Mouse (Mus musculus): ENCODE results near the gene Carhsp1. TPM values are rescaled to one million over a fixed set of nuclear protein-coding genes. Genes with fewer than 3 reads are reported as not detected.

Carhsp1 gene
- polyA plus RNA-seq (2012; rRNA removed): 117 and 123 TPM in 2 replicates

DNA sequence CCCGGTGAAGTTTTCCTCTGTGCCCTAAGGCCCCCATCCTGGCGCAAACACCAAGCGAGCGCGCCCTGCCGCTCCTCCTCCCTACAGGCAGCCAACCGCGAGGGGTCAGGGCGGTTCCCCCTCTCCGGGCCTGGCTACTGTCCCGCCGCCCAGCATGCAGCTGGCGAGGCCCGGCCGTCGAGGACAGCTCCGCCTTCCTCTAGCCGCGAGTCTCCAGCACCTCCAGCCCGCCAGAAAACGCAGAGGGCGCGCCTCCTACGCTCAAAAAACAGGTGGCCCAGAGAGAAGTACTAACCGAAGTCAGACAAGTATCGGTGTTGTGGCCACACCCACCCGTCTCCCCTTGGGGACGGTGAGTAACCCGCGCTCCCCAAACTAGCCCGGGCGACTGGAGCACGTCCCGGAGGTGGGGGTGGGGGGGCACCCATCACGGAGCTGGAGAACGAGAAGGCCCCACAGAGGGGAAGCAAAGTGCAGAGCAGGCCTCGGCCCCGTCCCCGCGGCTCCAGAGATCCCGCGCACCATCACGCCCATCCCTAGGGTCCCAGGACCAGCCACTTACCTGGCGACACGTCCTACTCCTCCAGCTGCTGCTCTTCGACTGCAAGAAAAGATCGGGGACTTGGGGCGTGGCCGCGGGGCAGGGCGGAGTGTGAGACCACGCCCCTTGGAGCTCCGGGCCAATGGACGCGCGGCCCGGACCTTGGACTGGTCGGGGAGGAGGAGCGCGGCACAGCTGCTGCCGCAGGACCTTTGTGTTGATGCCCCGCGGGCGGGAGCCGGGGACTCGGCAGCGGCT is at the start of gene Carhsp1:
Carhsp1 (minus strand) TSS at position 605 of the 799 bp plus-strand sequence.

DNA sequence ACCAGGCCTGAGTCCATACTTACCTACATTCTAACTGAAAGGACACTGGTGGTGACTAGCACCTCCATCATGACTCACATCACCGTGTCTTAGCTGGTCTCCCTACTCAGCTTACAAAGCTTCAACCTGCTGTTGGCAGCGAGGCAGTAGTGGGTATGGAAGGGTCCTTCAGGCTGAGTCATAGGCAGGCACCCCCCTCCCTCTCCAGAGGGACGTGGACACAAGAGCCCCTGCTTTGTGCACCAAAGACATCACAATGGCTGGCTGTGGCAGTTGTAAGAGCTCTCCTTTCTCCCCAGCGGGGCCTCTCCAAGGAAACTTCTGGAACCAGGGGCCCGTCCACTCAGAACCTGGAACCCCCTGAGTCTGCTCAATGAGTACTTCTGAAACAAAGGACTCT is 8.5 kb upstream of the Carhsp1 start, which contains the start of gene Gm5767:
Gm5767 (plus strand) TSS at position 301 of the 400 bp plus-strand sequence.

DNA sequence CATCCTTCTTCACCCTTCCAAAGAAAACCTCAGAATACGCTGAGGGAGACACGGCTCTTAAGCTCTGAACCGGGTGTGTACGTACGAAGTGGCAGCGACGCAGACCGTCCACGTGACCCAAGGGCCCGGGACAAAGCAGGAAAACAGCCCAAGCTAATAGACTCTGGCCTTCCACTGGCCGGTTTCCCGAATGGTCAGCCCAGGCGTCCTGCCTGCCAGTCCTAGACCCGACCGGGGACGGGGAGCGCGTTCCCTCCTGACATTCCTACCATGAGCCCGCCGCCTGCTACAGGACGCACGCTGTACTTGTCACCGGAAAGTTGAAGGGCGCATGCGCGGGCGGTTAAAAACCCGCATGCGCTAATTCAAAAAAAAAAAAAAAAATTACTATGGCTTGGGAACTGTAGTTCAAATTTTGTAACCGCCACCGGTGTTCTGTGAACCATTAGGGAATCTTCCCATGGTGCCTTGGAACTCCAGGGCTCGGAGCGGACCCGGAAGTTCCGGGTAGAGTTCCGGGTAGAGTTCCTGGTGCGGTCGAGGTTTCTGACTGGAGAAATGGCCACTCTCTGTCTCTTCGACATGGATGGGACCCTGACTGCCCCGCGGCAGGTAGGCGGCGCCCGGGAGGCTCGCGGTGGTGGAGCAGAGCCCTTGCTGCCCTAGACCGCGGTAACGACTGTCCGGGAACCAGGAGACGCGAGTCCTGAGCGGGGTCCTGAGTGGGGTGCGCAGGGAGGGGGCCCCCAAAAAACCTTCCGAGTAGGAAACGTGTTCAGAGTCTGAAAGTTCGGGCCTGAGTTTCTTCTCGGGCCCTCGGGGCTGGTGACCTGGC is 34.5 kb downstream of the Carhsp1 start, which contains the start of the genes Pmm2 and Tmem186:
Pmm2 (plus strand) TSS at position 458 of the 835 bp plus-strand sequence.
Tmem186 (minus strand) TSS at position 496 of the 835 bp plus-strand sequence.

Other genes with a start within 250 kb of the Carhsp1 start
- not detected in 2 replicates for gene Tmem114, start 247.0 kb downstream of the Carhsp1 start, polyA plus RNA-seq (2012; rRNA removed)
- 6.6 and 6.7 TPM in 2 replicates for gene Mettl22, start 201.4 kb downstream of the Carhsp1 start, polyA plus RNA-seq (2012; rRNA removed)
- 0.81 and 1.9 TPM in 2 replicates for gene Abat, start 158.7 kb downstream of the Carhsp1 start, polyA plus RNA-seq (2012; rRNA removed)
- 120 and 121 TPM in 2 replicates for gene Pmm2, start 34.5 kb downstream of the Carhsp1 start, polyA plus RNA-seq (2012; rRNA removed)
- gene Tmem186, start 34.4 kb downstream of the Carhsp1 start, polyA plus RNA-seq (2012; rRNA removed): 4.8 and 5.5 TPM in 2 replicates
- 0.59 and 0.84 TPM in 2 replicates for gene Gm5767, start 8.6 kb upstream of the Carhsp1 start, polyA plus RNA-seq (2012; rRNA removed)
- 3.4 and 4.9 TPM in 2 replicates for gene Usp7, start 120.2 kb upstream of the Carhsp1 start, polyA plus RNA-seq (2012; rRNA removed)
- gene 1810013L24Rik, start 157.9 kb upstream of the Carhsp1 start, polyA plus RNA-seq (2012; rRNA removed): 4.7 and 5.2 TPM in 2 replicates

Data from stomach, adult 2 months (tissue).